Comparison of ENCODE assay signal across 8 mouse cellular contexts in the genomic region with DNA sequence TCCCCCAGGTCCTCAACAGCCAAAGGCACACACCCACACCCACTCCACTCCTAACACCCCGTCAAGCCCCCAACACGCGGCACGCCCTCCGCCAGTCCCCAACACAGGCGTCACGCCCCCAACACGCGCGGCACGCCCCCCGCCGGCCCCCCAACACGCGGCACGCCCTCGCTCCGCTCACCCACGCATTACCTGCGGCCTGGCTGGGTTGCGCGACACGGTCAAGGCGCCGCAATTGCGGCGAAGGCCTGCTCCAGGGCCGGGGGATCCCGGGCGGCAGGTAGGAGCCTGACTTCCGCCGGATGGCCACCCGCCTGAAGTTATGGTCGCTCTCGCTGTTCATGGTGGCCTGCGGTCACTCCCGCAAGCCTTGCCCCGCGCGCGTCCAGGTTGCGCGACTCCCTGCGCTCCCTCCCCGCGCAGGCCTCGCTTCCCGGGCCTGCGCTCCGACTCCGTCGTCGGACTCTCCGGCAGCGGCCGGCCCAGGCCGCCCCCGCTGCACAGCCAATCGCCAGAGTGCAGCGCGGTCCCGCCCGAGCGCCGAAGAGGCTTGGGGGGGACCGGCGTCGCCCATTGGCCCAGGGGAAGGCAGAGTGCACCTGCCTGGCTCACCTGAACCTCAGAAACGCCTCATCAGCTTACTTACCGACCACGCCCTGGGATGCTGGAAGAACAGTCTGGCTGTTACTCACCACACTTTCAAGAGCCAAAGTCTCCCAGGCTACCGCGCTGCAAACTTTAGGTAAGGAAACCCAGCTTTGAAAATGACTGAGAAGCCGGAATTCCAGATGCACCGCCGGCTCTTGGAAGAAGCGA. TPM values are rescaled to one million over a fixed set of nuclear protein-coding genes. Genes with fewer than 3 reads are reported as not detected.
A peak's percentile ranks its signal among the peaks of the same experiment; 100 is the strongest.
DNase-seq lines count a peak whose midpoint lies in the region; ATAC-seq lines count a peak whose summit lies in the region.

No protein-coding gene starts in this region.

- 1% methylated on average over 58 of the region's 77 CpGs for WGBS in hindbrain, embryonic 11.5 days

- H3K4me1 ChIP-seq in hindbrain, embryonic 11.5 days (replicated peaks; ENCODE audit: control insufficient read depth, insufficient read depth, low read length): no peaks in the 10 kb centered on the region

- H3K9me3 ChIP-seq in hindbrain, embryonic 11.5 days (ENCODE audit: control insufficient read depth, low read length): no peaks in the 10 kb centered on the region

- DNase-seq in WW6 (ENCODE audit: low read depth, low spot score) (peak; percentile 49), adipocyte (ENCODE audit: low spot score) (no peak)
- peak; percentile 53 to 63 for DNase-seq in cerebellum, postnatal 10 days
- DNase-seq in frontal cortex, postnatal 25 days (ENCODE audit: low spot score in 2 of 2): peak; percentile 7
- peak; percentile 65 for DNase-seq in hindbrain, embryonic 11.5 days (ENCODE audit: low spot score)
- DNase-seq in layer of hippocampus, postnatal 25 days (ENCODE audit: extremely low spot score in 1 of 2, low spot score in 1 of 2): peak; percentile 6 to 21
- DNase-seq in lung, postnatal 36 days: peak; percentile 74
- peak; percentile 18 for DNase-seq in right cerebral cortex, adult 18-20 months

- no peaks in the 10 kb centered on the region for H3K27me3 ChIP-seq in hindbrain, embryonic 11.5 days (ENCODE audit: control insufficient read depth, insufficient read depth, low read length)

- H3K4me2 ChIP-seq in hindbrain, embryonic 11.5 days (replicated peaks; ENCODE audit: low read depth, low read length): peak overlapping the region; percentile 94

- no peak overlapping the region for H3K27ac ChIP-seq in hindbrain, embryonic 11.5 days (ENCODE audit: low read depth, low read length)

- peak overlapping the region; percentile 84 for H3K9ac ChIP-seq in hindbrain, embryonic 11.5 days (ENCODE audit: low read depth, low read length)

- H3K36me3 ChIP-seq in hindbrain, embryonic 11.5 days (ENCODE audit: control insufficient read depth, insufficient read depth, low read length): no peaks in the 10 kb centered on the region

- H3K4me3 ChIP-seq in hindbrain, embryonic 11.5 days (ENCODE audit: low read depth, low read length): peak overlapping the region; percentile 76

- peak; percentile 91 for ATAC-seq in hindbrain, embryonic 11.5 days (ENCODE audit: low FRiP score)

RNA-seq across cellular contexts. Expression of gene Fgd4, which starts 0.6 kb away (rescaled TPM):
- 22.3 and 32.9 TPM in 2 replicates for polyA plus RNA-seq in hindbrain, embryonic 11.5 days (2014; fragmentation: Nextera tagmentation; extraction: Ambion mirVana)
- total RNA-seq in layer of hippocampus, postnatal 25 days (2021): 10 to 100 TPM; 48.0 to 53.3 TPM
